Mouse (Mus musculus) cerebellum, postnatal 25 days (tissue): ENCODE results near the gene Tmem231.
"Not testable (repeated sequence)": the region's sequence is repeated elsewhere in the genome, so short reads cannot be mapped to it uniquely, and the experiment has no call there.

Experiments used
- DNase-seq, 2 experiments: peaks; one replicate each; pipeline ENCODE4 v3.0.0; 2021; ENCODE audit warnings: mixed read lengths in 2 of 2

Gene Tmem231

GRCm38 (mm10) chr8:111947954-111948353, 14.3 kb upstream of the Tmem231 start:
- DNase-seq = peak; percentile 69 to 81

DNA sequence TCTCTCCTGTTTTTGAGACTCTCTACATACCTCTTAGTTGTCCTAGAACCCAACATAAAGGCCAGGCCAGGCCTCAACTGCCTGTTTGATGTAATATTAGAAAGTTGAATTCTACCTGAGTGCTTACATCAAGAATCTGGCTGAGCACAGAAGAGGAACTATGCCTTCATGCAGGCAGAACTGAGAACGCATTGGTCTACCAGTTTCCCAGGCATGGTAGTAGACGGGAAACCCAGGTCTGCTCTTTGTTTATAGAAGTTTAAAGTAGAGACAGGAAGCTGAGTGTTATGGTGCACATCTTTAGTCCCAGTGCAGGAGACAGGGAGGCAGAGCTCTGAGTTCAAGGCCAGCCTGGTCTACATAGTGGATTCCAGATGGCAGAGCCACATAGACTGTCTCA, 13.5 kb upstream of the Tmem231 start:
- no peak for DNase-seq

DNA sequence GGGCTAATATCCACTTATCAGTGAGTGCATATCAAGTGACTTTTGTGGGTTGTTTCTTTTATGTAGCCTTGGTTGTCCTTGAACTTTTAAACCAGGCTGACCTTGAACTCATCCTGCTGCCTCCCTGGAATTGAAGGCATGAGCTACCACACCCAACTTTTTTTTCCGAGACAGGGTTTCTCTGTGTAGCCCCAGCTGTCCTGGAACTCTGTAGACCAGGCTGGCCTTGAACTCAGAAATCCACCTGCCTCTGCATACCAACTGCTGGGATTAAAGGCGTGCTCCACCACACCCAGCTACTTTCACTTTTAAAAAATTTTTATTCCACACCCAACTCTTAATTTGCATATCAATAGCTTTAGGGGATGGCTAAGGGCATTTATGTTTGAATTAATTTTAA, 9.9 kb upstream of the Tmem231 start:
- no peak for DNase-seq

DNA sequence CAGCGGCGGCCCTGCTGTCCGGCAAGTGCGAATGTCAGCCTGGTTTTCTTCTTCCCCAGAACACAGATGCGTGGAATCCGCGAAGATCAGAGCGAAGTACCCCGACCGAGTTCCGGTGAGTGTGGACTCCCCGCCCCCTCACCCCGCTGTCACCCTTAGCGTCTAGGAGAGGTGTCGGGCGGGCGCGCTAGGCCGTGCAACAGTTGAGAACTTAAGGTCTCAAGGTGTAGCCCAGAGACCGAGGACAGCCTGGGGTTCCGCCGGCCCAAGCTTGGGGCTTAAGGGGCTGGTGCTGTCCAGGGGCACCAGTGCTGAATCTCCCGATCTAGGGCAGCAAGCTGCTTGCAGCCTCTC, 7.4 kb upstream of the Tmem231 start:
- peak in 1 of 2 experiments; percentile 62 for DNase-seq

DNA sequence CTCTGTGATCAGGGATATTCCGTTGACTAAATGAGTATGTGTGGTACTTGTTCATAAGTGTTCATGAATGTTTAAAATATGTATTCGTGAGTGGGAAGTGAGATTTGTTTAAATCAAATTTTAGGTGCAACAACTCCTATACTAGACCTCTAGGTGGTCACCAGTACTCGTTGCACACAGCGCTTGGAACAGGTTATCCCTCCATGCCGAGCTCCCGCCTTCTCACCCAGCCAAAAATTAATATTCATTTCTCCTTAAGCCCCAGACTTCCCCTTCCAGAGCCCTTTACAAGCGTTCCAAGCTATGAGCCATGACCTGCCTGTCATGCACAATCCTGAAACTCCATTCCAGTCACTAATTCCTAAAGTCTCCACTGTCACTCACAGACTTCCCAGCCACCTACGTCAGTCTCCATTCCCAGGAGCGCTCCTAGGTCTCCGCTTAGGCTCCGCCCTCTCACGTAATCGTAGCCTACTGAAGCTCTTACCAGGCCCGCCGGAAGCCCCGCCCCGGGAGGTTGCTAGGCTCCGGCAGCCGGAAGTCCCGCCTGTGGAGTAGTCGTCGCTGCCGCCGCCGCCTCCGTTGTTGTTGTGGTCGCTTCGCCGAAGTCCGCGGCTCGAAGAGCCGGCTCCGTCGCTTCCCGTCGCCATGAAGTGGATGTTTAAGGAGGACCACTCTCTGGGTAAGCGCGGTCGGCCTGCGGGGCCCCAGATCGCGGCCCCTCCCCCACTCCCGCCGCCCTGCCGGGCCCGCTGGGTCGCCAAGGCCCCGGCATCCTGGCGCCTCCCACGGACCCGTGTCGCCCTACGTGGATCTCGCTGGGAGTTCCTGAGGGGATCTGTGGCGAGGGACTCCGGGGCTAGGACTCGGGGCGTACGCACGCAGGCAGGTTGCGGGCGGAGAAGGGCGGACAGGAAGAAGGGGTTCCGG, 6.8 kb upstream of the Tmem231 start, which contains the start of gene Gabarapl2:
Gene Gabarapl2 (plus strand): TSS at position 533 of the 930 bp plus-strand sequence.
- DNase-seq = peak; percentile 98 to 99

DNA sequence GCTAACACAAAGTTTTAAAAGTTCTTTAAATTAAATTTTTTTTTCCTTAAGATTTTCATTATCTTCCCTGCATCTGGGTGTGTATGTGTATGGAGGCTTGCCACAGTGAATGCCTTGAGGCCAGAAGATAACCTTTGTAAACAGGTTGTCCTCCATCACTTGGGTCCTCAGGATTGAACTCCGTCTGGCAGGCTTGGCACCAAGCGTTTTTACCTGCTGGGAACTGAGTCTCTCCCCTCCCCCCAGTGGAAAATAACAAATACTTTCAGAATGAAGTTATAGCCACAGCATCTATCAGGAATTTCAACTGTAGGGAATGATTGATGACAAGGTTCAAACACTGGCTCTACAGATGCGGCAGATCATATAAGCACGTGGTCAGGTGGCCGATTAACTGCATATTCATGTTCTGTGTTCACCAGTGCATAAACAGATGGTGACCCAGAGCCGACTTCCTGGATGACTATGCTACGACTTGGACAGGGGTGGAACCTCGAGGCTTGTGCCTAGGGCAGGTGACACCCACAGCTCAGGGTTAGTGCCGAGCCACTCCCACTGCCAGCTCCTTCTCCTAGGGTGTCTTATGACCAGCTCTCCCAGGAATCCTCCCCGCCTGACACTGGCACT, 5.9 kb upstream of the Tmem231 start:
- peak; percentile 69 to 72 for DNase-seq

DNA sequence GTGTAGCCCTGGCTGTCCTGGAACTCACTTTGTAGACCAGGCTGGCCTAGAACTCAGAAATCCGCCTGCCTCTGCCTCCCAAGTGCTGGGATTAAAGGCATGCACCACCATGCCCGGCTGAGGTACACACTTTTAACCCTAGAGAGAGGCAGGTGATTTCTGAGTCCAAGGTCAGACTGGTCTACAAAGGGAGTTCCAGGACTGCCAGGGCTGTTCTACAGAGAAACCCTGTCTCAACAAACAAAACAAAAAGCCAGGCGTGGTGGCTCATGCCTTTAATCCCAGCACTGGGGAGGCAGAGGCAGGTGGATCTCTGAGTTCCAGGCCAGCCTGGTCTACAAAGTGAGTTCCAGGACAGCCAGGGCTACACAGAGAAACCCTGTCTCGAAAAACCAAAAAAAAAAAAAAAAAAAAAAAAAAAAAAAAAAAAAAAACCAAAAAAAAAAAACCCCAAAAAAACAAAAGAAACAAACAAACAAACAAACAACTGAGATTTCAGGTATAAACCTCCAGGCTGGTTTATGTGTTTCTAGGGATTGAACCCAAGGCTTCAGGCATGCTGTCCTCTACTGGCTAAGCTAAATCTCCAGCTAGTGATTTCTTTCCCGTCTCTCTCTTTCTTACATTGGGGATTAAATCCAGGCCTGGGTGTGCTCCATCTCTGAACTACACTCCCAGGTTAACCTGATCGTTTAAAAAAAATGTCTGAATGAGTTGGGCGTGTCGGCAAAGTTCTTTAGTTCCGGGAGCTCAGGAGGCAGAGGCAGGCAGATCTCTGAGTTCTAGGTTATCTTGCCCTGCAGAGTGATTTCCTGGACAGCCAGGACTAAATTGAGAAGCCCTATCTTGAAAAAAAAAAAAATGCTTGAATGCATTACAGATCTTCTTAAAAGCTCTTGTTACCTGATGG, 4.7 kb upstream of the Tmem231 start:
- DNase-seq = not testable (repeated sequence)

GRCm38 (mm10) chr8:111937184-111937583, 3.5 kb upstream of the Tmem231 start:
- DNase-seq = no peak

- DNase-seq = no peak
These were observed 520 bp upstream of the Tmem231 start for GRCm38 (mm10) chr8:111934201-111934600.

- DNase-seq = peak; percentile 68 to 76
These were observed 923 bp downstream of the Tmem231 start for GRCm38 (mm10) chr8:111932580-111933336.

DNA sequence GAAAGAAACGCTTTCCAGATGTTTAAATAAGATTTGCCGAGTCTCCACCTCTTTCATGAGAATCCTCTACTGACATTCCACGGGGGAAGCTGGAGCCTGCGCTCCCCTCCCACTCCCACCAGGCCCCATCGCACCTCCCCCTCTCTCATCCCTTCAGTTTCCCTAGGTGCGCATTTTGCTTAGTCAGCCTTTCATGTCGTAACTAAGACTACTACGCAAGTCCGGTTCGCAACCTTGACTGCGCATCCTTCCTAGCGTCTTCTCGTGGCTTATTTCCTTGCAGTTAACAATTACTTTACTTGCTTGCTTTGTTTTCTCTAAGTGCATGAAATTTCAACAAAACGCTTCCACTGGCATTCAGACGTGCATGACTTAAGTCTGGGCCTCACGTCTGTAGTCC, 2.0 kb downstream of the Tmem231 start:
- no peak for DNase-seq

DNA sequence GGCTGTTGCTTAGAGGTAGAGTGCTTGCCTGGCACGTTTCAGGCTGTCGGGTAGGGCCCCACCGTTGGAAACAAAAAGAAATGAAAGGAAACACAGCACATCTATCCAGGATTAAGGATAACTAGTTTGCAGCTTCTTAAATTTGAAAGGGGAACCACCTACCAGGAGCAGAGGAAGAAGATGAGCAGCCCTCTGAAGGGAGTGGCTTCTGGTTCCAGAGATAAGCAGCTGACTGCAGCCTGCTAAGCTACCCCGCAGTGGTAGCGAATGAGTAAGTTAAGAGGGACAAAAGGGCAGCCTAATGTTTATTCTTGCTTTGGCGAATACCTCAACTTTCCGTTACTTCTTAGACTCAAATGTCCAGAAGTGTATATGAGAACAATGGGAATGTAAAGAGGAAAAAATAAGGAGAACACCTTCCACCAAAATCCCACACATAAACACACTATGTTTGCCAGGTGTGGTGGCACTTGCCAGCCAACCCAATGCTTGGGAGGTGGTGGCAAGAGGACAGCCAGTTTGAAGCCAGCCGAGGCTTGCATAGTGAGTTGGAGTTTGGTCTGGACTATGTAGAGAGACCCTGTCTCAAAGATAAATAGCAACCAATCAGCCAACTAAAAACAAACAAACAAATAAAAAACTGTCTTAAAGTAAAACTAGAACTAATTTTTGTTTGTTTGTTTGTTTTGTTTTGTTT, 3.9 kb downstream of the Tmem231 start:
- DNase-seq = no peak

- no peak for DNase-seq
These were observed 8.7 kb downstream of the Tmem231 start for GRCm38 (mm10) chr8:111924976-111925375.

GRCm38 (mm10) chr8:111923383-111923804, 10.3 kb downstream of the Tmem231 start:
- peak; percentile 71 to 84 for DNase-seq

GRCm38 (mm10) chr8:111920971-111921370, 12.7 kb downstream of the Tmem231 start:
- DNase-seq = no peak

DNA sequence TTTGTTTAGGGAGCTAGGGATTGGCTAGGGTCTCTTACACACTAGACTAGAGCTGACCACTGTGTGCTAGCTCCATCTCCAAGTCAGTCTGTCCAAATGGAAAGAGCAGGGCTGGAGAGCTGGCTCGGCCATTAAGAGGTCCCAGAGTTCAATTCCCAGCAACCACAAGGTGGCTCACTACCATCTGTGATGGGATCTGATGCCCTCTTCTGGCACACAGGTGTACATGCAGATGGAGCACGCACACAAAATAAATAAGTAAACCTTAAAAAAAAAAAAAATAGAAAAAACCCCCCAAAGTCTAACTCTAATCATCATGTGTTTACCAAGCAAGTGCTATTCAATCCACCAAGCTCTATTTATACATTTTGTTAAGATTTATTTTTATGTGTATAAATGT, 14.0 kb downstream of the Tmem231 start:
- no peak for DNase-seq

- DNase-seq = peak in 1 of 2 experiments; percentile 47
These were observed 20.7 kb downstream of the Tmem231 start for GRCm38 (mm10) chr8:111912860-111913432.

DNA sequence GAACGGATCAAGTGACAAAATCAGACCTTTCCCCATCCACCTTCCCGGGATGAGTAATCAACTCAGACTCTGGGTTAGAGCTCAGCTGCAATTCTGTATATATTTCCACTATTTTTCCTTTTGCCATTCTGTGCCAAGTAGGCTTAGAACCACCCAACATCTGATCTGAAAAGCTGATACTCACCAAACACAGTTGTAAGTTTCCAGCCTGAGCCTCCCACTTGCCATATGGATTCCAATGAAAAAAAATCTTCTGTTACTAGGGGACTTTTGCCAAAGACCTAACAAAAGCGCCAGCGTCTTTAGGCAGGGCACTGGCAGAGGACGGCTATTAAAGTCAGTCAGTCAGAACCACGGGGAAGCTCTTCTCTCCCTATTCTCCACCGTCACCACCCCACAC, 22.1 kb downstream of the Tmem231 start:
- DNase-seq = peak in 1 of 2 experiments; percentile 40

GRCm38 (mm10) chr8:111909621-111910450, 23.8 kb downstream of the Tmem231 start, which contains the start of gene Chst5:
Chst5 (minus strand) TSS chr8:111910447.
- peak; percentile 57 to 67 for DNase-seq

DNA sequence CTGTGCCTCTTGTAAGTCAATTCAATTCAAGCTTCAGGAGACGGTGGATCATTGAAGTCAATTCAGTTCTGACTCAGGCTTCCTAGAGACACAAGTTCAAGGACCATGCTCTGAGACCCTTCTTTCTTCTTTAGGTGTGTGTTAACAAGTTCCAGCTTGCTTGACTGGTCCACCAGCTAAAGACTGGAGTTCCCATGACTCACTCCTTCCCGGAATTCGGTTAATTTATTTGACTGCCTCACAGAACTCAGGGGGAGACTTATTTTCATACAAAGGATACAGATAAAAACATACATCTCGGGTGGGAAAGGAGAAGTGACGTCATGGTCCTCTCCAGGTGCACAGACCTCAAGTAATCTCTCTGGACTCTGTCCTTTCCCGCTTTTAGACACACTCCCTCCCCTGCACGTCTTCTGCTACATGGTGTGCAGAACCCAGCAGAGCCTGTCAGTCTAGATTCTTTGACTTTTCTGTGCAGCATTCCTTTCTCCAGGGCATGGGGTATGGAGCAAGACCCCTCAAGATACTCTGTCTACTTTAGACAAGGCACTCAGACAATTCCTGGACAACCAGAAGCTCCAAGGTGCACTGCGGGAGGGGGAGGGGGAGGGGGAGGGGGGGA, 28.1 kb downstream of the Tmem231 start:
- no peak for DNase-seq
